Mouse (Mus musculus) small intestine, adult 2 months (tissue): ENCODE measurements around the gene Grm7. TPM values are rescaled to one million over a fixed set of nuclear protein-coding genes. Genes with fewer than 3 reads are reported as not detected.

ENCODE experiments used
- H3K27ac ChIP-seq: fragments of 200-500 bp; 2 replicates; pipeline ENCODE4 v1.5.1; 2012; ENCODE audit warnings: low read depth, low read length, control low read depth, inconsistent platforms; ENCODE audit not compliant: insufficient read depth
- H3K27me3 ChIP-seq: fragments of 200-500 bp; 2 replicates; pipeline ENCODE4 v1.6.1; 2012; ENCODE audit warnings: mild to moderate bottlenecking, moderate library complexity, low read length, inconsistent platforms; ENCODE audit not compliant: control insufficient read depth, insufficient read depth
- H3K36me3 ChIP-seq: fragments of 200-500 bp; 2 replicates; pipeline ENCODE4 v1.6.1; 2012; ENCODE audit warnings: mild to moderate bottlenecking, low read length, control low read depth, inconsistent platforms; ENCODE audit not compliant: control insufficient read depth, insufficient read depth
- H3K4me1 ChIP-seq: fragments of 200-500 bp; 2 replicates; pipeline ENCODE4 v1.6.1; 2012; ENCODE audit warnings: low read length, inconsistent platforms, mixed read lengths; ENCODE audit not compliant: control insufficient read depth, insufficient read depth, insufficient read length
- H3K4me3 ChIP-seq: fragments of 200-500 bp; 2 replicates; pipeline ENCODE4 v1.5.1; 2012; ENCODE audit warnings: low read depth, mild to moderate bottlenecking, control low read depth, inconsistent platforms, low read length, moderate library complexity
- CTCF ChIP-seq: fragments of 200-500 bp; IDR thresholded peaks from 2 replicates; pipeline ENCODE4 v1.5.1; 2012; ENCODE audit warnings: low read depth, mild to moderate bottlenecking, control low read depth, inconsistent platforms, low read length, moderate library complexity, mixed read lengths; ENCODE audit not compliant: insufficient replicate concordance, insufficient read length; ENCODE audit errors: extremely low read depth
- POLR2A ChIP-seq: fragments of 200-500 bp; IDR thresholded peaks from 2 replicates; pipeline ENCODE4 v1.6.1; 2012; ENCODE audit warnings: low read depth, mild to moderate bottlenecking, control low read depth, inconsistent platforms, low read length, moderate library complexity
- WGBS: fragments of 180-500 bp; shearing (Covaris S2); methylation state at CpG from one replicate; pipeline ENCODE4 v1.1.7; 2018; 5-methylcytosine and 5-hydroxymethylcytosine counted together
- polyA plus RNA-seq: library from polyadenylated mRNA; depleted of rRNA; stranded (reverse); fragments of >200 nt; gene quantifications from 2 replicates; pipeline ENCODE4 v1.2.3, GENCODE M21; 2012

Grm7 gene
- polyA plus RNA-seq, 1 experiment, result 0.11 TPM

DNA sequence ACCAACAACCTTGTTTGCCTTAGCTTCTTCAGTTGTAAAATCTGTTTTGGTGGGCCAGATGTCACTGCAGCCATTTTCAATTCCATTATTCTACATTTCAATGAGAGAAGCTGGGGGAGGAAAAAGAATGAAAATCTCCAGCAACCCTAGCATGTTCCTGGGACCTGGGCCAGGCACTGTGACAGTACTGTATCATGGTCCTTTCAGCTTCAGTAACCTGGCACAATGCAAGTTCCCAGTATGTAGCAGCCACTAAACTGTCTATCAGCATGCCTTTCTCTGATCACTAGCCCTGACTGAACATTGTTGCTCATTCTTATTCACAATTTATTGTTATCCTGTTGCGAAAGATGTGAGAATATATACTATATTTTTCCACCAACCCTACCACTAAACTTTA is 779.4 kb downstream of the Grm7 start:
- no peaks in the 10 kb centered on the region for H3K27me3 ChIP-seq
- no peak overlapping the region for H3K27ac ChIP-seq
- no peaks in the 10 kb centered on the region for H3K4me1 ChIP-seq
- 73% methylated on average over 1 of the region's 1 CpGs for WGBS
- TF ChIP-seq POLR2A (no peak), CTCF (no peak)
- no peak overlapping the region for H3K4me3 ChIP-seq
- H3K36me3 ChIP-seq, result no peaks in the 10 kb centered on the region

DNA sequence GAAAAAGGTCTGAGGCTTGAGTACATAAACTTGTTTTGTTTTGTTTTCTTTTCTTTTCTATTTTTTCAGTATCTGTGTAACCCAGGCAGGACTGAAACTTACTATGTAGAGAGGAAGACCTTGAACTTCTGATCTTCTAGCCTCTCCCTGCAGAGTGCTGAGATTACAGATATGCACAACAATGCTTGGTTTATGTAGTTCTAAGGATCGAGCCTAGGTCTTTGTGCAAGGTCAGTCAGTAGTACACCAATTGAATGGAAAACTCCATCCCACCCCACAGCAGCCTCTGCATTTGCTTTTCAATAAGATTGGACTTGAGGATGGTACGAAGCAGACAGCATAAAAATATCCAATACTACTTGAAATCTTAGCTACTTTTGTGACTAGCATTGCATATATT is 800.8 kb downstream of the Grm7 start:
- H3K4me1 ChIP-seq, result no peaks in the 10 kb centered on the region
- no peaks in the 10 kb centered on the region for H3K27me3 ChIP-seq
- no peak overlapping the region for H3K4me3 ChIP-seq
- no peak for TF ChIP-seq POLR2A
- TF ChIP-seq CTCF, result no peak
- 74% methylated on average over 2 of the region's 2 CpGs for WGBS
- H3K27ac ChIP-seq, result no peak overlapping the region
- no peaks in the 10 kb centered on the region for H3K36me3 ChIP-seq

DNA sequence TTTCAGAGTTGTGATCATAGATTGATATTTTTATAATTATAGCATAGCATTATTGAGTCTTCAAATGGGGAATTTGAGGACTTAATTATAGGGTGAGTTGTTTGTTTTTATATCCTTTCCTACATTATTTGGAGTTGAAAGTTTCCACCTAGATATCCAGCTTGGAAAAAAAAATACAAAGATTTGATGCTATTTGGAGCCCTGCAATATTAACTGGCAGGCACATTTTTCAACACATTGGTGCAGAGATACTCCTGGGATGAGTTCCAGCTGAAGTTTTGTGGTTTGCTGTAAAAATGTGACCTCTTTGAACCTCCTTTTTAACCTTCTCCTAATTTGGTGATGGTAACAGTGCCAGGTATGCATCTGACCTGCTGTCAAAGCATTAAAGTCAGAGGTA is 802.5 kb downstream of the Grm7 start:
- Histone ChIP-seq H3K36me3 (no peaks in the 10 kb centered on the region), H3K27me3 (no peaks in the 10 kb centered on the region), H3K27ac (no peak overlapping the region), H3K4me3 (no peak overlapping the region), H3K4me1 (no peaks in the 10 kb centered on the region)
- no peak for TF ChIP-seq CTCF
- TF ChIP-seq POLR2A, result no peak

DNA sequence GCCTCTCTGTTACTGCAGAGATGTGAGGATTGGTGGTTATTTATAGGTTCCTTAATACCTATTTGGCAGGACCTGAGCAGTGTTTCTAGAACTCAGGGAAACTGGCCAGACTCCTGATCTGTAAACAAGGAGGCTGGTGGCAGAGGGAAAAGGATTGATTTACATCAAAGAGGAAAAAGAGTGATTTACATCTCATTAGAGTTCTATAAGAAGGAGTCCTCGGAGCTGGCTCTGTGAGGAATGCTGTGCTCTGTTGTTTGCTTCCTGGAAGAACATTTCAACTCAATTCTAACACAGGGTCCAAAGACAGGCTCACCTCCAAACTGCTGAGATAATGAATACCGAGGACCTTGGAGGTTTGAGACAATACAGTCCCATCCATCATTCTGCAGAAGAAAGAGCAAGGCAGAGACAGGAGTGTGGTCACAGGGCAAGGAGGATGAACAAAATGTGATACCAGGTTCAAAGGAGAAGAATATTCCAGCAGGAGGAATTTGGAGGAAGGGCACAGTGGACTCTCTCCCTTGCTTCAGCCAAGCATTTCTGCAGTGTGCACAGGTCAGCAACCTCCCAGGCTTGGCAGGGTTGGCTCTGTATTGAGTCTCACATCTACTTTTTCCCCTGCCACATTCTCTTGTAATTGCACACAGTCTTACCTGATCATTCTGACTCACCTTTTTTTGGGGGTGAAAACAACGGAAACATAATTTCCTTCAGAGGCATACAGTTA is 803.8 kb downstream of the Grm7 start:
- 41% methylated on average over 3 of the region's 3 CpGs for WGBS
- TF ChIP-seq POLR2A (no peak), CTCF (no peak)

DNA sequence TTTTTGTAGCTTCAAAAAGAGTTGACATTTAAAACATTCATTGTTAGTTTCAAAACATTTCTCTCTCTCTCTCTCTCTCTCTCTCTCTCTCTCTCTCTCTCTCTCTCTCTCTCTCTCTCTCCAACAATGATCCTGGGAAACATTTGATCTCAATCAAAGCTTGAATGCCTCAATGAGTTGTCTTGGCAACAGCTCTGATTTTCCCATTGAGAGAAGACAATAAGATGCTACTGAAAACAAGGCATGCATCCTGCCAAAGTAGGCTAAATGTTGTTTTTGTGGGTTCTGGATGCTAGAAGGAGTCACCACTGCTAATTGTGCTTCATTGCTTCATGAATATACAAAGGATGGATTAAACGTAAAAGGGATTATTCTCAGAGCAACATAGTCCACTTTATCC is 836.5 kb downstream of the Grm7 start:
- Histone ChIP-seq H3K27me3 (no peaks in the 10 kb centered on the region), H3K4me1 (no peaks in the 10 kb centered on the region), H3K4me3 (no peak overlapping the region), H3K36me3 (no peaks in the 10 kb centered on the region), H3K27ac (no peak overlapping the region)
- 49% methylated on average over 1 of the region's 1 CpGs for WGBS
- TF ChIP-seq POLR2A, result no peak
- TF ChIP-seq CTCF, result no peak

More for the DNA sequence above, 803.8 kb downstream of the Grm7 start:
- no peak overlapping the region for H3K27ac ChIP-seq
- H3K36me3 ChIP-seq, result no peaks in the 10 kb centered on the region
- no peaks in the 10 kb centered on the region for H3K4me1 ChIP-seq
- no peaks in the 10 kb centered on the region for H3K27me3 ChIP-seq
- no peak overlapping the region for H3K4me3 ChIP-seq

DNA sequence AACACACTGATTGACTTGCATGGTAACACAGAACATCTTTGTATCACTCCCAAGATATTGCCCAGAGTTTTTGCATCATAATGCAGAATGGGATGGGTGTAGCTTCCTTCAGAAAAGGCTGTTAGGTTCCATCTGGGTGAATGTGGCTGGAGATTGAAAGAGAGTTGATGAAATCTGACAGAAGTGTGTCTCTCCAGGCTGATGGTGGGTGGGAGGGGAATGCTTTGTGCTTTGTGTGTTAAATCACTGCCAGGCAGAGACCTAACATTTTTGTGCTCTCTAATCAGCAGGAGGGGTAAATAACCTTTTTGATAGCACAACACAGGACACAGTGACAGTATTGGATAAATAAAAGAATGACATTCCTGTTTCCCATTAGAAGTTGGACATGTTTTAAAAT is 840.7 kb downstream of the Grm7 start:
- Histone ChIP-seq H3K36me3 (no peaks in the 10 kb centered on the region), H3K4me3 (no peak overlapping the region), H3K4me1 (no peaks in the 10 kb centered on the region), H3K27ac (no peak overlapping the region), H3K27me3 (no peaks in the 10 kb centered on the region)
- TF ChIP-seq CTCF (no peak), POLR2A (no peak)

DNA sequence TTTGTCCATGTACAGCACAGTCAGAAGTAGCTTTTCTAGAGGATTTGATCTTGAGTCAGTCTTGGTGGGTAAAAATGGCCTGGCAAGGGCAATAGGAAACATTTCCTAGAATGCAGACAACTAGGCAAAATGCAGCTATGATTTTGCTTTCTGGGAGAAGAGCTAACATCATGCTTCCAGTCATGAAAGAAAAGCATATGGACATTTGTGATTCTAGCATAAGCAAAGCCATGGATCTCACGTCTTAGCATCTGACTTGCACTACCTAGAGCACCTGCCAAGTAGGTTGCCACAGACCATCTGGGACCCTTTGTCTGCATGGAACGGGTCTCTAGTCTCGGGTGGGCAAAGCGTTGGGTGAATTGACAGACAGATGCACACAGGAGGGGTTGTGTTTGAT is 842.2 kb downstream of the Grm7 start:
- TF ChIP-seq POLR2A (no peak), CTCF (no peak)
- Histone ChIP-seq H3K4me1 (no peaks in the 10 kb centered on the region), H3K4me3 (no peak overlapping the region), H3K27me3 (no peaks in the 10 kb centered on the region), H3K36me3 (no peaks in the 10 kb centered on the region), H3K27ac (no peak overlapping the region)
- 84% methylated on average over 4 of the region's 4 CpGs for WGBS

DNA sequence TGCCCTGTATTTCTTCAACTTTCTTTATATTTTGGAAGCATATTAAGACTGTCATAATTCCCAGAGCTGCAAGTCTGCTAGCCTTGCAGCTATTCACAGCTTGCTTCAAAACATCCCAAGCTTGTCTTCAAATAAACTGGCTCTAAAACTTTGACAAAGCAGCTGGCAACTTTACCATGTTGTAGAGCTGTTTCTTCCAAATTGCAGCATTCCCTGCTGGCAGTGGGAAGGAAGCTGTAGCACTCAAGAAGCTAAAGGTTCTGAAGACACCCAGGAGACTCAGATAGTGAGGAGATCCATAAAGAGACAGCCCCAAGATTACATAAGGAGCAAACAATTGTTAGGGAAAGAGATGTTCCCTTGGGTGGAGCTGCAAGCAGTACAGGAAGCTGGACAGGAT is 846.8 kb downstream of the Grm7 start:
- H3K27ac ChIP-seq, result no peak overlapping the region
- H3K27me3 ChIP-seq, result no peaks in the 10 kb centered on the region
- no peak overlapping the region for H3K4me3 ChIP-seq
- H3K36me3 ChIP-seq, result no peaks in the 10 kb centered on the region
- TF ChIP-seq POLR2A (no peak), CTCF (no peak)
- no peaks in the 10 kb centered on the region for H3K4me1 ChIP-seq
